Comparison of ENCODE assay signal across 6 mouse cellular contexts in genomic region chr17:51892856-51893255, GRCm38 (mm10).
"Had no signal": no experiment of that assay in that cellular context is flagged by ENCODE, and none has a peak within 500 bp of the region (broad histone marks: within the 10 kb centered on the region; RNA-seq: fewer than 3 reads in every experiment).

No protein-coding gene starts in this region.

- DNase-seq: lung, adult 18-20 months; lung, embryonic 14.5 days; lung, postnatal 10 days; lung, postnatal 4 days; midbrain, embryonic 14.5 days; right cerebral cortex, postnatal 14 days had no signal
